Mouse (Mus musculus) testis, postnatal 10 days (tissue): ENCODE data around the gene Ciapin1.

Source experiments
- DNase-seq: peaks from one replicate; pipeline ENCODE4 v3.0.0; 2021; ENCODE audit warnings: low spot score

The Ciapin1 gene

DNA sequence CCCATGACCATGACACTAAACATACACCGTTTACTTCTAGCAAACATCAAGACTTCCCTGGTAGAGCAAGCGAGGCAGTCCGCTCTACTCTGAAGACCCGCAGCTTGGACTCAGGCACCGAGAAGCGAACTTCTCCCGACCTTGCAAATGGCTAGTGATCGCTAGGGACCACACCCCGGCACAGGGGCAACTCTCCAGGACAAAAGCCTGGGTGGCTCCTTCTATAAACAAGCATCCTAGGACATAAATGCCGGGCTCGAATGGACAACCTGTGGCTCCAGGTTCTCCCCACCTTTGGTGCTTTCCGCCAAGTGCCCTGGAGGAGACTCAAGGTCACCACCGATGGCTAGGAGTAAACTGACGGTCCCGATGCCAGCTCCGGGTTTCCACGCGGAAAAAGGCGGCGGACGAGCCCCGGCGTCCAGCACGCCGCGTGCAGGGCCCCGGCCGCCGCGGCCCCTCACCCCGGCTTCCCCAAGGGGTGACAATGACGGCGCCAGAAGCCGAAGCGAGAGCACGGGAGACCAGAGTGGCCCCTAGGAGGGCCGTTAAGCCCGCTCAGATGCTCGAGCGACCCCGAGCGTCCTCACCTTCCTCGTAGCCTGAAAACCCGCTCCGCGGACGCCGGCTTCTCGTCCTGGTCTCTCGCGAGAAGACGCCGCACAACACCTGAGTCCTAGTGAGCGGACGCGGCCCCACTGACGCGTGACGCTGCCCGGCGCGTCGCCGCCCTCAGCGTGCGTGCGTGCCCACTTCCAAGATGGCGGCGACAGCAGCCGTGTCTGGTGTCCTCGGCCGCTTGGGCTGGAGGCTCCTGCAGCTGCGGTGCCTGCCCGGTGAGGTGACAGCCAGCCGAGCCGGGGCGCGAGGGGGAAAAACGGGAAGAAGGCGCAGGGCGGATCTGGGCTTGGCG is at the start of gene Ciapin1, which contains the start of gene Coq9:
Gene Ciapin1, minus strand, starts transcription at position 697 of the 913 bp plus-strand sequence.
Gene Coq9, plus strand, starts transcription at position 660 of the 913 bp plus-strand sequence.
- DNase-seq, result peak; percentile 94

- DNase-seq, result no peak
These were observed 42.6 kb upstream of the Ciapin1 start for GRCm38 (mm10) chr8:94880742-94881141.

DNA sequence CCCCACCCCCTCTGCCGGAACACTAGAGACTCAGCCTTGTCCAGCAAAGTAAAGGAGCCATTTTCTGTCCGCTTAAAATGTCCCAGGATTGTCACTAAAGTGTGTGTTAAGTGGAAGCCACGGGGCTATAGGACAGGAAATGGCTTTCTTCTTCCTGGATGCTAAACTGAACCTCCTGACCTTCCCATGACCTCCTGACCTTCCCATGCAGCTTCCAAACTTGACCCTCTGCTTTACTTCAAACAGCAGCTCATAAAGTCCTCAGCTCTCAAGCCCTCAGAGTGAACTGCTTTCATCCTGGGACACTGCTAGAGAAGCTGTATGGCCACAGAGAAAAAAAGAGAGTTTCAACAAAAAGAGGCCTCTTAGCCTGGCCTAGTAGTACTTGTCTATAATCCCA is 38.7 kb upstream of the Ciapin1 start:
- no peak for DNase-seq

GRCm38 (mm10) chr8:94876197-94876730 is 38.1 kb upstream of the Ciapin1 start, which contains the start of gene Dok4:
Gene Dok4, minus strand, starts transcription at chr8:94876330.
- peak; percentile 93 for DNase-seq

GRCm38 (mm10) chr8:94875871-94876150 is 37.7 kb upstream of the Ciapin1 start:
- DNase-seq, result no peak

DNA sequence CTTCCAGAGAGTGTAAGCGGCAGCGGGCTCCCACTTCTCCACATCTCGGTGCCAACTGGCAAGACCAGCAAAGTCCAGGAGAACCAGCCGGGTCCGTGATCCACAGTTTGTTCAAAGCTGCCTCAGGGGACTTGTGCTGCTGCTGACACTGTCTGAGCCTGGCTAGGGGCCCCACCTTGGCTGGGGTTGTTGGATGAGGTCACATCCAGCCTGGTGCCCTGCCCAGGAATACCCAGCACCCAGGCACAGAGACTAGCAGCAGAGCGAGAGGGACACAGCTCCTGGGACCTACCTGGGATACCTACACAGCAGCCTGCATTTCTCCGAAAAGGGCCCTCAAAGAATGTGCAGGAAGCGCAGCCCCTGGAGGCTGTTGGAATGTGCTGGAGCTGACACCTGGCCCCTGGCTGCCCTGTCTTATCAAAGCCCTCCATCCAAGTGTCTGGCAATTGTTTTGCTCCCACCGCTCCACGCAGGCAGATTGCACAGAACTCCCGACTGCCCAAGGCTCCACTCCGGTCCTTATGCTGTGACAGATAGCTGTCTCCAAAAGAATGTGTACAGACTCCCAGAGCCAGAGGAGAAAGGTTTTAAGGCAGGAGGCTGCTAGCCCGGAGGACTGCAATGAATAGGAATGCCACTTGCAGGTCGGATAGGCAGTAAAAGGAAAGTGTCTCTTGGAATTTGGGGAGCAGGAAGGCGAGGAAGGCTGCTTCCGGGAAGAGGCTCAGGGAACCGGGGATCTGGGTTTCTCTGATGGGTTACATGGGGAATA is 37.1 kb upstream of the Ciapin1 start:
- DNase-seq, result no peak

DNA sequence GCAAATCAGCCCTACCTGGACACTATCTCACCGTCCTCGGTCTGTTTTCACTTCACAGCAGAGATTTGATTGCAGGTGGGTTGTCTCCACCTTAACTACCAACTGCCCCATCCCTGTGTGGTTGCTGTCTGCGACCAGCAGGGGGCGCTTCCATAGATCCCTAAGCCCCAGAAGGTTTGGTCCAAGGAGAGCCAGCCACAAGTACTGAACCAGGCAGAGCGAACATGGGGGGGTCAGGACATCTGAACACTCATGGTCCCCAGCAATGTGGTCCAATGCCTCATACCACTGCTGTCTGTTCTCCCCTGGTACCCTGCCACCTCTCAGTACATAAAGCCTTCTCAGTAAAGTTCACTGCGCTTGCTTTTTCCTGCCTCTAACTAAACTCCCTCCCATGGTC is 36.2 kb upstream of the Ciapin1 start:
- DNase-seq, result peak; percentile 84

DNA sequence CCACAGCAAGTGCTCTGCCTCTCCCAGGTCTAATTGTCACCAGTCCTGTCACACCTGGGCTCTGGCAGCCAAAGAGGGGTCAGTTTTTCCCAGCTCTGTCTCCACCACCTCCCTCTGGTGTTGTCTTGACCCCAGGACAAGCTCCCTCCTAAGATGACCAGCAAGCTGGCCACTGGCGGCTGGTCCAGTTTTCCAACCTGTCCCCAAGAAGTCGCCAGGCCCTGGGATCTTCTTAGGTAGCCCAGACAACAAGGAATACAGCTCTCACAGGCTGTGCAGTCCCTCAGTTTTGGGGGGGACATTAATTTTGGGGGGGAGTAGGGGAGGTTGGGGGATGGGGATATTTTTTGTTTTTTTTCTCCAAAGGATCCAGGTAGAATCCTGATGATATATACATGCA is 34.4 kb upstream of the Ciapin1 start:
- DNase-seq, result no peak

DNA sequence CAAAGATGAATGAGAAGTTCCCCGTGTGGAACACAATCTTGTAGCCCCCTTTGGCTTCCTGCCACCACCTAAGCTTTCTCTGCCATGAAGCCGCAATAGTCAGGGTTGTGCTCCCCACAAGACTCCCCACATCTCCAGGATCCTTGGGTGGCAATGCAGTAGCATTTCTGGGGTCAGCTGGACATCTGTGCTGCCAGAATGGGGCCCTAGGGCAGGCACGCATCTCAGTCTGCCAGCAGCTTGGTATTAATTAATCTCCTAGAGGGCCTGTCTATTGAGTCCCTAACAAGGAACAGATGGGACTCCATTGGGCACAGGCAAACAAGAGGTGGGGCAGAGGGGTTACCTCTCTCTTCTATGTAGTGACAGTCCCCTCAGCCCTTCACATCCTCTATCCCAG is 34.0 kb upstream of the Ciapin1 start:
- no peak for DNase-seq

DNA sequence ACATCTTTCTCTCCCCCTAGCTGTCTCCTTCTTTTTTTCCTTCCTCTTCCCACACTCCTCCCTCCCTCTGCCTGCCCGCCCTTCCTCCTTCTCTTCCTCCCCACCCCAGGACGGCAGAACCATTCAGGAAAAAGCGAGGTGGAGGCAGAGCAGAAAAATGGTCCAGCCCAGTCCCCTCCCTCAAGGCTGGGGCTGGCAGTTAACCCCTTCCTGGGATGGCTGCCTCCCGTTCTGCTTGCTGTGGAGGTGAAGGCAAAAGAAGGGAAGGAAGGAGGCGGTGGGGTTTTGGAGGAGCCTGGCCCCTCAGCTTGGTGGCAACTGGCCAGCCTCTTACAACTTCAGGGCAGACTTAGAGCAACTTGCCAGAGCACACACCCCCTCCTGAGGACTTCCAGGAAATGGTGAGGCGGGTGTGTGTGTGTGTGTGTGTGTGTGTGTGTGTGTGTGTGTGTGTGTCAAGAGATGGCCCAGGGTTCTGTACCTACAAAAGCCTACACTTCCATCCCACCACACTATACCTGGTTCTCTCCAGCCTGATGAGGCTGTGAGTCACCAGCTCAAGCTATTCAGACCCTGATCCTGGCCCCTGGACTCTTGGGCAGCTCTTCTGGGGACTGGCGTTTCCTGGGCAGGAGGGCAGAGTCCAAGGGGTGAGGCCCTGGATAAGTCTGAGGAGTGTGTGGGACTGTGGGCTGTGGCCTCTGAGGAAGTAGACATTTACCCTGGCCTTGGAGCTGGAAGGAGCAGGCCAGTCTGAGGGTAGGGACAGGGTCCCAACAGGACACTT is 33.1 kb upstream of the Ciapin1 start:
- DNase-seq, result peak; percentile 66

DNA sequence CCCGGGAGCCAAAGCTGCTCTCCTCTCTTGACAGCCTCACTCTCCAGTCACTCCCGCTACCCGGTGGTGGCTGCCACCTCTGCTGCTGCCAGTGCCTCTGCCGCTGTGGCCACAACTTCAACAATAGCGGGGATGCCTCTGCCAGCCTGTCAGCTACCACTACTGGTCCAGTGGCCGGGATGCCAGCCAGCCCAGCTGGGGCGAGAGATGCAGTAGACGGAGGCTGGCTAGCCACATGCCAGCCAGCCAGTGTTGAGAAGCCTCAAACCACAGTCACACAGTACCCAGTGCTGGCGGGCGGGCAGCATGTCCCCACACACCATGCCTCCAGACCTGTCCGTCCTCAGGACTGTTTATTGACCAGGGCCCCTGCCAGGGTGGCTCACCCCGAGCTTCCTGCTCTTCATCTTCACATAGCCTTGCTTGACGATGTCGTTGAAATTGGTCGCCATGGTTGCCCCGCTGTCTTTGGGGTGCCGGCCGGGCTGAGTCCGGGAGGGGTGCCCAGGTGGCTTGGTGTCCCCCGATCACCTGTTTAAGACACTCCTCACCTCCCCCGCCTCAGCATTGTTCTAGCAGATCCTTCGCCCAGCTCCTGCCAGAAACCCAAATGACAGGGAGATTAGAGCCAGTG is 32.4 kb upstream of the Ciapin1 start:
- no peak for DNase-seq

- DNase-seq, result no peak
These were observed 31.8 kb upstream of the Ciapin1 start for GRCm38 (mm10) chr8:94870003-94870402.

GRCm38 (mm10) chr8:94869146-94869545 is 31.0 kb upstream of the Ciapin1 start:
- no peak for DNase-seq

GRCm38 (mm10) chr8:94866921-94867320 is 28.8 kb upstream of the Ciapin1 start:
- no peak for DNase-seq

DNA sequence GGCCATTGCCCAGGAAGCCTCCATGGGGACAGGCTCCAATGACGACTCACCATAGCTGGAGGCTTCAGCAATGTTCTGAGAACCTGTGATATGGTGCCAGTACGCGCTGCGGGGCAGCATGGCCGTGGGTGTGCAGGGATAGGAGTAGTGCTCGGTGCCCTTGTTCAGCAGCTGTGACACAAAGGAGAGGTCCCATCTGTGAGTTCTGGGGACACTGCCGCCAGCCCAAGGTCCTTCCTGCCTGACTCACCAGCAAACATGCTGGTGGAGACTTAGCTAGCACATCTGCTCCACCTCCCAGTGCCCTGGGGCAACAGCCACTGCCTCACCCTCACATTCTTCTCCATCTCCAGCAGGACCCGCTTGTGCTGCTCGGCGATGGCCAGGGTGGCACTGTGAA is 27.1 kb upstream of the Ciapin1 start:
- DNase-seq, result no peak

DNA sequence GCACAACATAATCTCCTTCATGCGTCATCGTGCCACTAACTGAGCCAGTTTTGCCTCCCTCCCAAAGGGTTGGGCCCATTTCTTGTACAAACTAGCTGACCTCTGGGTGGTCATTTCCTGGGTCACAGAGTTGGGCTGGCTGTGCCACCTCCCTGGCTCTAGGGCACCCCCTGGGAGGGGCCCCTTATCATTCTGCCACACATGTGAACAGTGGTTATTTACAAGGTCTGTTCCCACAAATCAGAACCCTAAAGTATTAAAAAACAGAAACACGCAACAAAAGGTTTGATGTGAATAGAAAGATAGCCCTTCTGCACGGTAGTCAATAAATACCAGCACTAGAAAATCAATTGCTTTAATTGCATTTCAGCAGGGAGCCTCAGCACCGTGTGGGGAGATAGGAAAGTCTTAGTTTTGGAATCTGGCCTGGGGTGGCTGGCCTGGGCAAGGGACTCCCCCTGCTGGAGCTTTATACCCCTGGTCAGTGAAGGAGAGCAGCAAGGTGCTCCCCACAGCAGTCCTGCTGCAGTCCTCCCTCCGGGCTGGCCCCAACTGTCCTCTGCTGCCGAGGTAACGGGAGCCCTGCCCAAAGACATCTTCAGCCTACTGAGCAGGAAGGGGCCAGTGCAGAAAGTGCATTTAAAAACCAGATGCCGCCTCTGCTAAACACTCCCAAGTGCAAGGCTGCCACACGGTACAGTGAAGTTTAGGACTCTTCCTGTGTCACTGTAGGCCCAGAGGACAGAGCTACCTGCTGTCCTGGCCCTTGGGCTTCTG is 25.9 kb upstream of the Ciapin1 start:
- no peak for DNase-seq

DNA sequence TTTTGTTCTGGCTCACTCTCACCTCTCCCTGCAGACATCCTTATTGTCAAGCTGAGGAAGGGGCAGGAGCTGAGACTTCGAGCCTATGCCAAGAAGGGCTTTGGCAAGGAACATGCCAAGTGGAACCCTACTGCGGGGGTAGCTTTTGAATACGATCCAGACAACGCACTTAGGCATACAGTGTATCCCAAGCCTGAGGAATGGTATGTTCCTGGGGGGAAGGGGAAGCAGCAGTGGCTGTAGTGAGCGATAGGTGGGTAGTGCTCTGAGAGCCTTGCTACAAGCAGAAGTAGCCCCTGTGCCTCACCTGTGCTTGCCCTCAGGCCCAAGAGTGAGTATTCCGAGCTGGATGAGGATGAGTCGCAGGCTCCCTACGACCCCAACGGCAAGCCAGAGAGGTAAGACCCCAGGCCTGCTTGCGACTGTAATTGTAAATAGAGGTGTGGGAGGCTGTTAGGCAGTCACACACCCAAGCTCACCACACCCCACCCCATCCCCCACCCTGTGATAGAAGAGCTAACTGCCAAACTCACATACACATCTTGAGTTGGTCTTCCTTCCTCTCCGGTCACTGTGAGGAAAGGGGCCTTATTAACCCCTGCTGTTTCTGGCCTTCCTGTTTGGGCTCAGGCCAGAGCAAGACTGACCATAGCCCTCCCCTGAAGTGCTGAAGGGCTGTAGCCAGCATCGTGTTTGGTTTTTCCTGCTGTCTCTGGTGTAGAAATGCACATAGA is 24.5 kb upstream of the Ciapin1 start:
- no peak for DNase-seq

GRCm38 (mm10) chr8:94861352-94861910 is 23.3 kb upstream of the Ciapin1 start:
- peak; percentile 83 for DNase-seq

DNA sequence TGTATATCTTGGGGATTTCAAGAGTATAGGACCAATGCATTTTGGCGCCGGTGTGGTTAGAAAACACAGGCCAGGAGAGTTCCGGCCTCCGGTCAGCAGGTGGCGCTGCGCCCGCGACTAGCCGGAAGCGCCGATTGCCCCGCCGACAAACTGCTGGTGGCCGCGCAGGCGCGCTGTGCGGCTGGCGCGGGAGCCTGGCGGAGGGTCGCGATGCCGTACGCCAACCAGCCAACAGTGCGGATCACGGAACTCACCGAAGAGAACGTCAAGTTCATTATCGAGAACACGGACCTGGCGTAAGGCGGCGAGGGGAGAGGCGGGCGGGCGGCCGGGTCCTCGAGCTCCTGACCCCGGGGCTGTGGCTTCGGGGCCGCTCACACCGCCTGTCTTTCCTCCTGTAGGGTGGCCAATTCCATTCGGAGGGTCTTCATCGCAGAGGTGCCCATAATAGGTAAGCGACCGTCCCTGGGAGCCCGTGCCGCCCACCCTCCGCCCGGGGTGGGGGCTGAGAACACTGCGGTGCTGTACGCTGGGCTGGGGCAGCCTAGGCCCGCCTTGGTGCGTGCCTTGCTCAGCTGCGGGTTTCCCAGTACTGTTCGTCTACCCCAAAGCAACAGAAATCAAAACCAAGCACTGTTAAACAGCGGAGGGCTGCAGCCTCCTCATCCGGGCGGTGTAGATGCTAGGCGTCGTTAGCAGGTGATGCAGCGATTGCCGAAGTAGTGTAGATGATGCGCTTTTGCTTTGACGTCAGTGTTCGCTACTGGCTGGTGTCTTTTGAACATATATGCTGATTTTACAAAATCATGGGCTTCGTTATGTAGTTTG is 19.4 kb upstream of the Ciapin1 start, which contains the start of gene Polr2c:
Gene Polr2c, plus strand, starts transcription at position 105 of the 828 bp plus-strand sequence.
- peak; percentile 95 for DNase-seq
